Mouse (Mus musculus) erythroblast, embryonic 14.5 days (primary cell): ENCODE results near the gene Ints3.

Experiments used
- GATA1 ChIP-seq: IDR thresholded peaks from 2 replicates; pipeline ENCODE4 v1.6.1; 2012; ENCODE audit warnings: low read length, inconsistent platforms, mixed read lengths
- TAL1 ChIP-seq: IDR thresholded peaks from 3 replicates; pipeline ENCODE4 v1.6.1; 2012; ENCODE audit warnings: low read length, inconsistent platforms, mixed read lengths

- no peak for TF ChIP-seq GATA1
- TF ChIP-seq TAL1: no peak
Observed at GRCm38 (mm10) chr3:90383690-90384089, 49.7 kb downstream of the Ints3 start.
